Mouse (Mus musculus): ENCODE data around the gene Pi16. TPM values are rescaled to one million over a fixed set of nuclear protein-coding genes. Genes with fewer than 3 reads are reported as not detected.

The Pi16 gene
- polyA plus RNA-seq, 1 experiment from 2014 or later: 0.84 TPM

DNA sequence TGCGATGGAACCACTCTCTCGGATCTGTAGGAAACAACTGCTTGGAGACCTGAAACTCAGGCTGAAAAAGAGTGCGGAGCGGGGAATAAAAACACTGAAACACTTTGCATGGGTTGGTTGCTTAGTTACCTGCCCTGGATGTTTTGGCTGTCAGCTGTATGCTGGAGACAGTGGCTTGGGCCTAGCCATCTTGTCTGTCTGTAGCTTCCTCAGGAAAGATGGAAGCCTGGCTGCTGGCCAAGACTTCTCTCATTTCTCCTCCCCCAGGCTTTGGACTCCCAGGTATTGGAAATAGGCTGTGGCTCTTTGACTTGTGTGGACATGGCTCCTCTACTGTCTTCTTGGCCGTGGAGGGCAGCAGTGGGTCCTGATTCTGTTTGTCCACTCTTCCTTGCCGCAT lies 16.1 kb upstream of the Pi16 start:
- Histone ChIP-seq H3K36me3 (replicated peaks; ENCODE audit: control insufficient read depth, insufficient read depth) (peaks cover 55% of the 10 kb centered on the region), H3K4me1 (replicated peaks; ENCODE audit: control insufficient read depth, insufficient read depth, low read length) (0 out of 2 replicates have a peak, but pooled peaks cover 5% of the 10 kb centered on the region), H3K9me3 (ENCODE audit: control insufficient read depth, low read length) (no peaks in the 10 kb centered on the region), H3K27me3 (ENCODE audit: control insufficient read depth, insufficient read depth, low read length) (no peaks in the 10 kb centered on the region), H3K9ac (no peak overlapping the region), H3K4me3 (replicated peaks; ENCODE audit: low read length) (no peak overlapping the region), H3K27ac (no peak overlapping the region), H3K4me2 (replicated peaks) (no peak overlapping the region)
- 92% methylated on average over 6 of the region's 6 CpGs for WGBS
- DNase-seq (ENCODE audit: low spot score) (no peak), ATAC-seq (ENCODE audit: low FRiP score) (no peak)

DNA sequence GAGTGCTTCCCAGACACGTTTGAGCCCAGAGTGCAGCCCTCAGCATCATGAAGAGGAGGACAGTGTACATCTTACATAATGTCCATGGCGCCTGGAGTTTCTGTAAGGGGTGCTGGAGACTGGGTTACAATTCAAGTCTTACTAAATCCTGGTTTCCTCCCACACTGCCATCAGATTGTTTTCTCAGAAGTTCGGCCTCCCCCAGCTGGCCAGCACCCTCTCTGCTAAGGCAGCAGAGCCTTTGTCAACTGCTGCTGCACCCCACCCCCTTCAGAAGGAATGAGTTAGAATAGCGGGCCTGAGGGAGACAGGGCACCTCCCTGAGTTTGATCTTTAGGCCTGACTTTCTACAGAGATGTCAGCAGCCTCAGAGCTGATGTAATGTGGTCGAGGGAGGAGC lies 15.3 kb upstream of the Pi16 start:
- no peak overlapping the region for H3K27ac ChIP-seq
- H3K4me3 ChIP-seq (replicated peaks; ENCODE audit: low read length): no peak overlapping the region
- no peak for ATAC-seq (ENCODE audit: low FRiP score)
- H3K36me3 ChIP-seq (replicated peaks; ENCODE audit: control insufficient read depth, insufficient read depth): peaks cover 49% of the 10 kb centered on the region
- 83% methylated on average over 5 of the region's 5 CpGs for WGBS
- no peaks in the 10 kb centered on the region for H3K9me3 ChIP-seq (ENCODE audit: control insufficient read depth, low read length)
- H3K27me3 ChIP-seq (ENCODE audit: control insufficient read depth, insufficient read depth, low read length): no peaks in the 10 kb centered on the region
- no peak for DNase-seq (ENCODE audit: low spot score)
- no peak overlapping the region for H3K9ac ChIP-seq
- 0 out of 2 replicates have a peak, but pooled peaks cover 9% of the 10 kb centered on the region for H3K4me1 ChIP-seq (replicated peaks; ENCODE audit: control insufficient read depth, insufficient read depth, low read length)
- H3K4me2 ChIP-seq (replicated peaks): no peak overlapping the region

DNA sequence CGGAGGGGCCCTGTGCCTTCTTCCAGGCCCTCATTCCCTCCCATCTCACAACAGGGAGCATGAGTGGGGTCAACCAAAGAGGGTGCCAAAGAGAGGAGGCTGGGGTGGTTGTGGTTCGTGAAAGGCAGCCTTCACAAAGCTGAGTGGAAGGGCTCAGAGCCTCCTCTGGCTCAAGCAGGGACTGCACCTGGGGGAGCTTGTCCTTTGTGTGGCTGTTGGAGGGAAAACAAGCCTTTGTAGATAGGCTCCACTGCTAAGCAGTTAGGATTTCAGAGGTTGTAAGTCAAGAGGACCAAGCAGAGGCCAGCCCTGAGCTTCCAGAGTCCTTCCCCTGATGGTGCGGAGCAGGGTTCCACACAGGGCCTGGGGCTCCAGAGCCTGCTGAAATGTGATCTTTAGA lies 14.4 kb upstream of the Pi16 start:
- H3K4me3 ChIP-seq (replicated peaks; ENCODE audit: low read length): no peak overlapping the region
- 57% methylated on average over 3 of the region's 3 CpGs for WGBS
- DNase-seq (ENCODE audit: low spot score) (no peak), ATAC-seq (ENCODE audit: low FRiP score) (no peak)
- H3K27me3 ChIP-seq (ENCODE audit: control insufficient read depth, insufficient read depth, low read length): no peaks in the 10 kb centered on the region
- 0 out of 2 replicates have a peak, but pooled peaks cover 9% of the 10 kb centered on the region for H3K4me1 ChIP-seq (replicated peaks; ENCODE audit: control insufficient read depth, insufficient read depth, low read length)
- no peak overlapping the region for H3K4me2 ChIP-seq (replicated peaks)
- H3K27ac ChIP-seq: no peak overlapping the region
- H3K9ac ChIP-seq: no peak overlapping the region
- H3K36me3 ChIP-seq (replicated peaks; ENCODE audit: control insufficient read depth, insufficient read depth): peaks cover 42% of the 10 kb centered on the region
- no peaks in the 10 kb centered on the region for H3K9me3 ChIP-seq (ENCODE audit: control insufficient read depth, low read length)

DNA sequence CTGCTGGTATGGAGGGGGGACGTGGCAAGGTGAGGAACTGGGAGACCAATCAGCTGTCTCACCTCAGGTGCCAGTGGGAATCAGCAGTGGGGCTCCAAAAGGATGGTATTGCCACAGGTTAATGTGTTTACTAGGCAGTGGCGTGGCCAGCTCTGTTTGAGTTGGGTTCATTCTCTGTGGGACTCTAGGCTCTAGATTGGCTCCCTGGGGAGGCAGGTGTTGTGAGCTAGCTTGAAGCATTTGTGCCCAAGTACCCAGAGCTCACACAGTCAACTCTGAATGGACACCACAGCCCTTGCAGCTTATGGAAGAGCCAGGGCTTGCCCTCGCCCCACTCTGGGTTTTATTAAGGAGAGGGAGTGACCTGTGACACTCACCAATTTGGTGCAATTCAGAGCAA lies 13.6 kb upstream of the Pi16 start:
- Histone ChIP-seq H3K27me3 (ENCODE audit: control insufficient read depth, insufficient read depth, low read length) (no peaks in the 10 kb centered on the region), H3K4me2 (replicated peaks) (no peak overlapping the region), H3K9ac (no peak overlapping the region), H3K4me1 (replicated peaks; ENCODE audit: control insufficient read depth, insufficient read depth, low read length) (0 out of 2 replicates have a peak, but pooled peaks cover 9% of the 10 kb centered on the region), H3K27ac (no peak overlapping the region), H3K36me3 (replicated peaks; ENCODE audit: control insufficient read depth, insufficient read depth) (peaks cover 37% of the 10 kb centered on the region), H3K4me3 (replicated peaks; ENCODE audit: low read length) (no peak overlapping the region), H3K9me3 (ENCODE audit: control insufficient read depth, low read length) (no peaks in the 10 kb centered on the region)
- ATAC-seq (ENCODE audit: low FRiP score) (no peak), DNase-seq (ENCODE audit: low spot score) (no peak)
- 81% methylated on average over 3 of the region's 3 CpGs for WGBS

DNA sequence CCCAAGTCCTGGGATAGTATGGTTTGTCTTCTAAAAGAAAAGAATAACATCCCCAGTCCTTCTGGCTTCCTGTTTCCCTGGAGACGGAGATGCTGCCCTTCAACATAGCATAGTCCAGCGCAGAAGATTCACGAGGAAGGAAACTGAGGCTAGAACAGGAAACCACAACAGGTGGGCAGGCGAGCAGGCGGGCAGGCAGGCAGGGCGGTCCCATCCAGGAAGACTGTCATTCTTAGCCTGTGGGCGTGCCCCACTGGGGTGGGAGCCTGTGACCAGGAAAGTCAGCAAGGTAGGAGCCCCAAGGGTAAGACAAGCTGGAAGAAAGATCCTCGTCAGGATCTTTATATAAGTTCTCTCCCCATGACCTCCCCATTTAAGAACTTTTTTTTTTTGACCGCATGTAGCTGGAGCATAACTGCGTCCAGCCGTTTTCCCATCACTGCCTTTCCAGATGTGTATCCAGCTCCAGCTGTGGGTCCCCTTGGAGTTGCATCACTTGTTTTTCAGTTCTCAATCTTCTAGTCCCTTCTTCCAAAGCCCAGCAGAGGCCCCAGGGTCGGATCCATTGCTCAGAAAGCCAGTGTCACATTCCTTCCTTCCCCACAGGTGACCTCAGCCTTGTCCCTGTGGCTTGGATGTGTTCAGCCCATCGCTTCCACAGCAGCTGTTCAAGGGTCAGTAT lies 13.0 kb upstream of the Pi16 start:
- 68% methylated on average over 13 of the region's 13 CpGs for WGBS
- Histone ChIP-seq H3K4me3 (replicated peaks; ENCODE audit: low read length) (no peak overlapping the region), H3K4me1 (replicated peaks; ENCODE audit: control insufficient read depth, insufficient read depth, low read length) (0 out of 2 replicates have a peak, but pooled peaks cover 9% of the 10 kb centered on the region), H3K27ac (no peak overlapping the region), H3K9me3 (ENCODE audit: control insufficient read depth, low read length) (no peaks in the 10 kb centered on the region), H3K4me2 (replicated peaks) (no peak overlapping the region), H3K27me3 (ENCODE audit: control insufficient read depth, insufficient read depth, low read length) (no peaks in the 10 kb centered on the region), H3K36me3 (replicated peaks; ENCODE audit: control insufficient read depth, insufficient read depth) (peaks cover 31% of the 10 kb centered on the region), H3K9ac (no peak overlapping the region)
- no peak for DNase-seq (ENCODE audit: low spot score)
- no peak for ATAC-seq (ENCODE audit: low FRiP score)

DNA sequence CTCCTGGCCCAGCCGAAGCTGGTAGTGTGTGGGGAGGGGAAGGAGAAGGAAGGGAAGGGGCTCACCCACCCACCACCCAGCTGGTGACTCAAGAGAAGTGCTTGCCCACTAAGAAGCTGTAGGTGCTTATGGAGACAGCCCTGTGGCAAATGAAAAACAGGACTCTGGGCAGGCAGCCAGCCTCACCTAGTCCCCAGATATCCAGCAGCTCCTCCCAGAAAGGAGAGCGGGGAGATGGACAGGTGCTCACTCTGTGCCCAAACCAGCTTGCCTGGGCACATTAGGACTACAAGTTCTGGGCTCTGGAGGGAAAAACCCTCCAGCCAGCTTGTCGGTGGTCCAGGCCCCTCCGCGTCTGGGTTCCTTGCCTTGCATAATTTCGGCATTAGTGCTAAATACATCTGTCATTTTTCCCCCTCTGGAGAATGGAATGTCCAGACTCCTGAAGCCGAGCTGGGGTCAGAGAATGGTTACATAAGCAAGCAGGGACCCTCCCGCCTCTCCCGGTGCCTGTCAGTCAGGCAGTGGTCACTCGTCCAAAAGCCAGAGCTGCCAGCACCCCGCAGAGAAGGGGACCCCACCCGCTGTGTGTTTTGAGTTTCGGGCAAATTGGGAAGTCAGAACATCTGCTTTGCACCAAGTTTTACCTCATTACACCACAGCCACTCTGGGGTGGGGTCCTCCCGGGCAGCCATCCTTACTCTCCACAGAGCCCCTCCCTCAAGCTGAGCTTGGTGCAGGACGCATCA lies 12.2 kb upstream of the Pi16 start:
- Histone ChIP-seq H3K4me3 (replicated peaks; ENCODE audit: low read length) (no peak overlapping the region), H3K27ac (no peak overlapping the region), H3K9me3 (ENCODE audit: control insufficient read depth, low read length) (no peaks in the 10 kb centered on the region), H3K36me3 (replicated peaks; ENCODE audit: control insufficient read depth, insufficient read depth) (peaks cover 24% of the 10 kb centered on the region), H3K4me2 (replicated peaks) (no peak overlapping the region), H3K9ac (no peak overlapping the region), H3K4me1 (replicated peaks; ENCODE audit: control insufficient read depth, insufficient read depth, low read length) (0 out of 2 replicates have a peak, but pooled peaks cover 9% of the 10 kb centered on the region), H3K27me3 (ENCODE audit: control insufficient read depth, insufficient read depth, low read length) (no peaks in the 10 kb centered on the region)
- peak; percentile 8; the same call in 1 of the 2 replicates for ATAC-seq (ENCODE audit: low FRiP score)
- no peak for DNase-seq (ENCODE audit: low spot score)
- 27% methylated on average over 15 of the region's 15 CpGs for WGBS

DNA sequence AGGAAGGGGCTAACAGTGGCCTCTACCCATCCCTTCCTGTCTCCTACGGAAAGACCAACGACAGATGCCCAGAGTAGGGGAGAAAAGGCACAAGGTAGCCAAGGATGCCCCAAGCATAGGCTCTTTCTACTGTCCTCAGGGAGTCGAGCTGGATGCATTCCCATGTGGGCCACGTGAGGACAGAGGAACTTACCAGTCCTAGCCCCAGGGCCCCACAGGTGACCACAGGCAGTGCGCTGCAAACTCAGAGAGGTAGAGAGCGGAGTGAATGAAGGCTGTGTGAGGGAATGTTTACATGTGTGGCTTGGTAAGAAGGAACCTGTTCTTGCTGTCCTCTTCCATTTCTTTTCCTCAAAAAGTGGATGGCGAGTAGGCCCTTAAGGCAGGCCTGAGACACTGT lies 11.6 kb upstream of the Pi16 start:
- ATAC-seq (ENCODE audit: low FRiP score): peak; percentile 14; the same call in 1 of the 2 replicates
- H3K27me3 ChIP-seq (ENCODE audit: control insufficient read depth, insufficient read depth, low read length): no peaks in the 10 kb centered on the region
- H3K9me3 ChIP-seq (ENCODE audit: control insufficient read depth, low read length): no peaks in the 10 kb centered on the region
- H3K27ac ChIP-seq: no peak overlapping the region
- H3K4me2 ChIP-seq (replicated peaks): no peak overlapping the region
- H3K36me3 ChIP-seq (replicated peaks; ENCODE audit: control insufficient read depth, insufficient read depth): peaks cover 18% of the 10 kb centered on the region
- WGBS: 58% methylated on average over 7 of the region's 7 CpGs
- no peak for DNase-seq (ENCODE audit: low spot score)
- H3K9ac ChIP-seq: no peak overlapping the region
- H3K4me3 ChIP-seq (replicated peaks; ENCODE audit: low read length): no peak overlapping the region
- 0 out of 2 replicates have a peak, but pooled peaks cover 9% of the 10 kb centered on the region for H3K4me1 ChIP-seq (replicated peaks; ENCODE audit: control insufficient read depth, insufficient read depth, low read length)

DNA sequence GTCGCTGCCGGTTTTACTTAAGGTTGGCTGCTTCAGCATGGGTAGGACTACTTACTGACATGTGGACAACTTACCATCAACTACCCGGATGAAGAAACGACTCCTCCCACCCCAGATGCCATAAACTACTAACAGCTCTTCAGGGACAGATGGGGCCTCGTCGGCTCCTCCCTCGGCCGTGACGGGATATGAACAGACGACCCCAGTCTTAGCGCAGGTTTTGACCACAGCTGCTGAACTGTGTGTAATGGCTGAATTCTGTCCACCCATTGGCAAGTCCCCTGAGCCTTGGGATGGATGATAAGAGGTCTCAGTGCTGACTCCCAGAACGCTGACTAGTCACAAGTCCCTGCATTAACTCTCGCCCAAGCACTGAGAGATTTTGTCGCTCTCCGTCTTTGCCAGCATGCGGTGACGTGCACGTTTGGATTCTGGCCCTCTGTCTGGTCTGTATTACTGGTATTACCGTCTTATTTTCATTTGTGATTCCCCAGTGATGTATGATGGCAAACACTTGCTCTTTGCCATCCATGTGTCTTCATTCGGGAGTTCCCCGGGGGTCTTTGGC lies 7.3 kb upstream of the Pi16 start:
- DNase-seq (ENCODE audit: low spot score): no peak
- Histone ChIP-seq H3K9me3 (ENCODE audit: control insufficient read depth, low read length) (no peaks in the 10 kb centered on the region; the same call in 1 of the 2 replicates), H3K27me3 (ENCODE audit: control insufficient read depth, insufficient read depth, low read length) (no peaks in the 10 kb centered on the region), H3K4me3 (replicated peaks; ENCODE audit: low read length) (no peak overlapping the region), H3K4me1 (replicated peaks; ENCODE audit: control insufficient read depth, insufficient read depth, low read length) (0 out of 2 replicates have a peak, but pooled peaks cover 9% of the 10 kb centered on the region), H3K36me3 (replicated peaks; ENCODE audit: control insufficient read depth, insufficient read depth) (no peaks in the 10 kb centered on the region), H3K27ac (no peak overlapping the region), H3K9ac (no peak overlapping the region), H3K4me2 (replicated peaks) (no peak overlapping the region)
- ATAC-seq (ENCODE audit: low FRiP score): no peak
- 70% methylated on average over 21 of the region's 21 CpGs for WGBS

DNA sequence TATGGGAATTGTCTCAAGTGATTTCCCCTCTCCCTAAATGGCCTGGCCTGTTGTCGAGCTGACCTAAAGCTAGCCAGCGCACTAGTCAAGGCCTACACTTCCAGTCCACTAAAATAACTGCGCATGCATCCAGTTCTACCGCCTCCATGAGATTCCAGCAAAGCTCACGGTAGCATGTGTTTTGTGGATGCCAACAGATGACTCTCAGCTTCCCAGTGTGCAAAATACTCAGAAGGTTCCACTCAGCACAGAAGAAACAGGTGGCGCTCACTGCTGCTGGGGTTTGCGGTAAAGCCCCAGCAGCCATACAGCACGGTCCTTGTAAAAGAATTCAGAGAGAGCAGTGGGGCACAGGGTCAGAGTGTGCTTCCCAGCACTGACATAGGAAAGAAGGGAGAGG lies 5.9 kb upstream of the Pi16 start:
- H3K27me3 ChIP-seq (ENCODE audit: control insufficient read depth, insufficient read depth, low read length): no peaks in the 10 kb centered on the region
- H3K36me3 ChIP-seq (replicated peaks; ENCODE audit: control insufficient read depth, insufficient read depth): no peaks in the 10 kb centered on the region
- DNase-seq (ENCODE audit: low spot score) (no peak), ATAC-seq (ENCODE audit: low FRiP score) (no peak)
- no peaks in the 10 kb centered on the region; the same call in 1 of the 2 replicates for H3K9me3 ChIP-seq (ENCODE audit: control insufficient read depth, low read length)
- no peak overlapping the region for H3K4me2 ChIP-seq (replicated peaks)
- no peak overlapping the region for H3K27ac ChIP-seq
- no peak overlapping the region for H3K4me3 ChIP-seq (replicated peaks; ENCODE audit: low read length)
- 0 out of 2 replicates have a peak, but pooled peaks cover 4% of the 10 kb centered on the region for H3K4me1 ChIP-seq (replicated peaks; ENCODE audit: control insufficient read depth, insufficient read depth, low read length)
- WGBS: 91% methylated on average over 8 of the region's 8 CpGs
- H3K9ac ChIP-seq: no peak overlapping the region
